Mouse (Mus musculus) heart, postnatal 0 days (tissue): ENCODE measurements around the gene Gm2115.

Experiments
- CTCF ChIP-seq: IDR thresholded peaks from 2 replicates; pipeline ENCODE4 v1.5.1; 2016; ENCODE audit warnings: antibody characterized with exemption, control low read depth, low read depth
- EP300 ChIP-seq: IDR thresholded peaks from 2 replicates; pipeline ENCODE4 v1.6.1; 2016; ENCODE audit warnings: antibody characterized with exemption, low read depth

- TF ChIP-seq CTCF (no peak), EP300 (no peak)
Measured at GRCm38 (mm10) chr7:84590622-84591021, 61.9 kb downstream of the Gm2115 start.
